Mouse (Mus musculus) embryo, embryonic 10.5 days (tissue): ENCODE data around the gene Tmem239.
A peak's percentile ranks its signal among the peaks of the same experiment; 100 is the strongest.
"Not testable (repeated sequence)": the region's sequence is repeated elsewhere in the genome, so short reads cannot be mapped to it uniquely, and the experiment has no call there.

Experiments
- DNase-seq: peaks from one replicate; pipeline ENCODE4 v3.0.0-alpha.2; 2015; ENCODE audit warnings: low spot score

Gene Tmem239

GRCm38 (mm10) chr2:130406178-130406577 lies at the start of gene Tmem239:
TSS of gene Tmem239 (plus strand) at chr2:130406478.
- no peak for DNase-seq

GRCm38 (mm10) chr2:130357551-130357950 lies 48.7 kb upstream of the Tmem239 start:
- DNase-seq: no peak

- no peak for DNase-seq
Measured at GRCm38 (mm10) chr2:130358852-130359251, 47.4 kb upstream of the Tmem239 start.

- peak; percentile 83 for DNase-seq
Measured at GRCm38 (mm10) chr2:130362511-130363026, 43.7 kb upstream of the Tmem239 start.

GRCm38 (mm10) chr2:130365211-130366094 lies 40.8 kb upstream of the Tmem239 start:
- peak; percentile 47 for DNase-seq

DNA sequence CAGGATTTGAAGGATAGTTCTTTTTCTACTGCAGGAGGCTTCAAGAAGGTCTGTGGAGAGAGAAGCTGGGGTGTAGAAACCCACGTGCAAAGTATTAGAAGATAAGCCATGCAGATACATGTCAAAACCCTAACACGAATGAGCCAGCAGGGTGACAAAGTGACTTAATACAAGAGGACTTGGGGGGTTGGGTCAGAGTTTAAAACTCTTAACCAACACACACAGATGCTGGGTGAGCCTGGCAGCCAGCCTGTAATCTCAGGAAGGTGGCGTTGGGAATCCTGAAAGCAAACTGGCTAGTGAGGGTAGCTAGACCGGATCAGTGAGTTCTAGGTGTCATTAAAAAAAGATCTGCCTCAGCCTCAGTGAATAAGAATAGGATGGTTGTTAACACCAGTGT lies 38.9 kb upstream of the Tmem239 start:
- DNase-seq: no peak

GRCm38 (mm10) chr2:130373026-130373425 lies 33.3 kb upstream of the Tmem239 start:
- not testable (repeated sequence) for DNase-seq

- DNase-seq: no peak
Measured at GRCm38 (mm10) chr2:130374951-130375350, 31.3 kb upstream of the Tmem239 start.

GRCm38 (mm10) chr2:130383205-130383604 lies 23.1 kb upstream of the Tmem239 start:
- DNase-seq: no peak

- no peak for DNase-seq
Measured at GRCm38 (mm10) chr2:130383895-130384294, 22.4 kb upstream of the Tmem239 start.

DNA sequence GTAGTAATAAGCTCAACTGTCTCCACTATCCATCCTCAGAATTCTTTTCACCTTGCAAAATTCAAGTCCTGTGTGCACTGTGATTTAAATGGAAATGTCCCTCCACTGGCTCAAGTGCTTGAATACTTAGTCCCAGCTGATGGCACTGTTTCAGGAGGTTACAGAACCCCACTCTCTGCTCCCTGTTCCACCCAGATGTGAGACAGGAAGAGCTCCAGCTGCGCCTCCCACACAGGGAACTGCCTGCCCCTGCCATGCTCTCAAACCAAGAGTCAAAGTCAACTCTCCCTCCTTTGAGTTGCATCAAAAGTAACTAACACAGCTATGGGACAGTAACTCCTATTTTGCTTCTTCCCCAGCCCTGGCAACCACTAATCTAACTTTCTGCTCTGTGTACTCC lies 20.1 kb upstream of the Tmem239 start:
- no peak for DNase-seq

DNA sequence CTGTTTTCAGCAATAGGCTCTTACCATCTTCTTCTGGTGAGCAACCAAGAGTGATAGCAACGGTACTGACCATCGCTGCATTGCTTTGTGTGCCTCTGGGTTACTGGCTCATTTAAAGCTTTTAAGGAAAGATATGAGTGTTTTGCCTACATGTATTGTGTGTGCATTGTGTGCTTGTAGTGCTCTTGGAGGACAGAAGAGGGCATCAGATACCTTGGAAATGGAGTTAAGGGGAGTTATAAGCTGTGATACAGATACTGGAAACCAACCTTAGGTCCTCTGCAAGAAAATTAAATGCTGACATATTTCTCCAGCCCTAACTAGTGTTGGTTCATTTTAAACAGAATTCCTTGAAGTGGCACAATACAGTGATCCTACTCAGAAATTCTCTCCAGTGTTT lies 17.5 kb upstream of the Tmem239 start:
- peak; percentile 43 for DNase-seq

- DNase-seq: no peak
Measured at GRCm38 (mm10) chr2:130390993-130391625, 15.2 kb upstream of the Tmem239 start.

DNA sequence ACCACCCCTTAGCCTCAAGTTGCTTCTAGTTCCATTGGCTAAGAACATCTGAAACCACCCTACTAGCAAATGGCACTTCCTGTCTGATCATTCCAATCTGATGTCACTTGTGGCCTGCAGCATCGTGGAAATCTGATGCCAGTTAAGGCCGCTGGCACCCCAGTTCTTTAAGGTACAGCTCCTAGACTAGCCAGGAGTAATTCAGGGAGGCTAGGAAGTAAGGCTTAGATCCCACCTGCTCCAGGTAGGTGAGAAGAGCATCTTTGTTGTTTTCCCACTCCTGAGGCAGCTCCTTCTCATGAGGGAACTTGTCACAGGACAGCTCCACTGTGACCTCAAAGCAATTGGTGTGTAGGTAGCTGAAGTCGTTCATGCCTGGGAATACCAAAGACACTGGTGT lies 13.4 kb upstream of the Tmem239 start:
- no peak for DNase-seq

- no peak for DNase-seq
Measured at GRCm38 (mm10) chr2:130395696-130396095, 10.6 kb upstream of the Tmem239 start.

DNA sequence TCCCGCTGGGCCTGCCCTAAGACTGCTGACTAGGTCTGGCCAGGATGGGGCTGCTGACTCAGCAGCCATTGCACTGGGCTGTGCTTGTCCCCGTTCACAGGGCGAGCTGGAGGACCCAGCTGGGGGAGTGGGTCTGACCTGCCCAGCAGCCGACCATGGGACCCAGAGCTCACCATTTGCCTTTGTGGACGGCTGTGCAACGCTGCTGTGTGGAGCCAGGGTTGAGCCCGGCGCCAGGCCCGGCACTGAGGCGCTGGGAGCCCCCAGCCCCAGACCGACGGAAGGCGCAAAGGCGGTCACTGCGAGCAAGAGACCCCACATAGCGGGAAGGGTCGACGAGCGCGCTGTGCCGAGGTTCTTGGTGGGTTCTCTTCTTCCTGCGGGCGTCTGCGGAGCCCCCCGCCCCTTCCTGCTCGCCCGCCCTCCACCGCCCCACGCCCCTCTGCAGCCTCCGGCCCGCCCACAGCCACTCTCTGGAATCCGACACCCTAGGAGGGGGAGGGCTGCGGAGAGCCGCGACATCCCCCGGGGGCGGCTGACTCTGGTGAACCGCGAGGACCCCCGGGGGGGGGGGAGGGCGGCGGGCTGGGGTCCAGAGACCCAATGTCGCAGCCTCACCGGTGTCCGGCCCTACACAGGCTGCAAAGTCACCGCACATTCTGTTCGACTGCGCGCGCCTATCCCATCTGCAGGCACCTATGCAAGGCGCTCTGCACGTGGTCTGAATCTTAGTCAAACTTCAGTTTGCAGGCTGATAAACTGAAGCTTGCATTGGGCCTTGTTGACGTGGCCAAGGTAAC lies 8.9 kb upstream of the Tmem239 start, which contains the start of gene Cpxm1:
Gene Cpxm1 (minus strand): TSS at position 389 of the 800 bp plus-strand sequence.
- DNase-seq: peak; percentile 80

- DNase-seq: peak; percentile 35
Measured at GRCm38 (mm10) chr2:130398091-130398490, 8.2 kb upstream of the Tmem239 start.

GRCm38 (mm10) chr2:130400046-130400445 lies 6.2 kb upstream of the Tmem239 start:
- DNase-seq: no peak

- DNase-seq: no peak
Measured at GRCm38 (mm10) chr2:130401891-130402290, 4.4 kb upstream of the Tmem239 start.

GRCm38 (mm10) chr2:130404939-130405338 lies 1.3 kb upstream of the Tmem239 start, which contains the start of the genes Gm28372 and 1700020A23Rik:
TSS of gene Gm28372 (plus strand) at chr2:130405239.
TSS of gene 1700020A23Rik (plus strand) at chr2:130405259.
- DNase-seq: no peak

GRCm38 (mm10) chr2:130408194-130408593 lies 1.9 kb downstream of the Tmem239 start:
- DNase-seq: peak; percentile 70
